Mouse (Mus musculus) embryonic facial prominence, embryonic 11.5 days (tissue): ENCODE measurements around the gene Atg7. TPM values are rescaled to one million over a fixed set of nuclear protein-coding genes. Genes with fewer than 3 reads are reported as not detected.

Experiments used
- ATAC-seq: fragments of 200-750 bp; cut with Nextera tagmentation; replicated peaks from 2 replicates; pipeline ENCODE4 v1.8.0; 2017; ENCODE audit warnings: low read depth; ENCODE audit not compliant: insufficient number of reproducible peaks, low FRiP score, low TSS enrichment
- DNase-seq: peaks from one replicate; pipeline ENCODE4 v3.0.0-alpha.2; 2015; ENCODE audit warnings: low spot score
- H3K27ac ChIP-seq: fragments of 300-500 bp; sonication (generic); replicated peaks from 2 replicates; pipeline ENCODE4 v1.5.1; 2014; ENCODE audit warnings: mild to moderate bottlenecking, low read depth, low read length, control low read depth
- H3K27me3 ChIP-seq: fragments of 300-500 bp; sonication (generic); 2 replicates; pipeline ENCODE4 v1.6.1; 2014; ENCODE audit warnings: mild to moderate bottlenecking, low read length, moderate library complexity, mixed read lengths; ENCODE audit not compliant: control insufficient read depth, insufficient read depth
- H3K36me3 ChIP-seq: fragments of 300-500 bp; sonication (generic); replicated peaks from 2 replicates; pipeline ENCODE4 v1.6.1; 2014; ENCODE audit warnings: low read depth, mild to moderate bottlenecking, low read length, moderate library complexity, mixed read lengths; ENCODE audit not compliant: control insufficient read depth, insufficient read depth
- H3K4me1 ChIP-seq: fragments of 300-500 bp; sonication (generic); 2 replicates; pipeline ENCODE4 v1.6.1; 2014; ENCODE audit warnings: low read length, mixed read lengths; ENCODE audit not compliant: control insufficient read depth, insufficient read depth
- H3K4me2 ChIP-seq: fragments of 300-500 bp; sonication (generic); 2 replicates; pipeline ENCODE4 v1.6.1; 2014; ENCODE audit warnings: low read depth, mild to moderate bottlenecking, control low read depth, low read length, moderate library complexity
- H3K4me3 ChIP-seq: fragments of 300-500 bp; sonication (generic); 2 replicates; pipeline ENCODE4 v1.5.1; 2014; ENCODE audit warnings: low read depth, low read length, control low read depth
- H3K9ac ChIP-seq: fragments of 300-500 bp; sonication (generic); replicated peaks from 2 replicates; pipeline ENCODE4 v1.6.1; 2014; ENCODE audit warnings: mild to moderate bottlenecking, control low read depth, low read length
- H3K9me3 ChIP-seq: fragments of 300-500 bp; sonication (generic); replicated peaks from 2 replicates; pipeline ENCODE4 v1.6.1; 2016; ENCODE audit warnings: mild to moderate bottlenecking, low read length, inconsistent platforms, mixed read lengths; ENCODE audit not compliant: control insufficient read depth
- whole genome bisulfite sequencing: fragments of 180-500 bp; shearing (Covaris S2); extraction: QIAGEN DNeasy Blood & Tissue Kit; methylation state at CpG from one replicate; pipeline ENCODE4 v1.1.7; 2014; 5-methylcytosine and 5-hydroxymethylcytosine counted together
- polyA plus RNA-seq: library from polyadenylated mRNA; unstranded; fragments of >200 nt; fragmentation: Nextera tagmentation; extraction: Ambion mirVana; gene quantifications from 2 replicates; pipeline ENCODE4 v1.2.1, GENCODE M21; 2014

Atg7 gene
- polyA plus RNA-seq, 1 experiment from 2014 or later: 14.6 TPM

DNA sequence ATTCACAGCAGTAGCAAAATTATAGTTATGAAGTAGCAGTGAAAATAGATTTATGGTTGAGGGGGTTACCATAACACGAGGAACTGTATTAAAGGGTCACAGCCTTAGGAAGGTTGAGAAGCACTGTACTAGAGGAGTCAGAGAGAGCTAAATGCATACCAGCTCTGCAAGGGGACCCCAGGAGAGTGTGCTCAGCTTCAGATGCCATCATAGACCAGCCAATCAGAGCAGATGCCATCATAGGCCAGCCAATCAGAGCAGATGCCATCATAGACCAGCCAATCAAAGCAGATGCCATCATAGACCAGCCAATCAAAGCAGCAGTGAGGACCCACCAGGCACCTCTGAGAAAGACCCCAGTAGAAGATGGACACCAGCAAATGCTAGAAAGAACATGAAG, 192.9 kb downstream of the Atg7 start:
- DNase-seq (no peak), ATAC-seq (no peak)
- H3K27me3 ChIP-seq: no peaks in the 10 kb centered on the region
- no peaks in the 10 kb centered on the region for H3K36me3 ChIP-seq
- H3K4me2 ChIP-seq: no peak overlapping the region
- WGBS: 93% methylated on average over 1 of the region's 1 CpGs
- no peak overlapping the region for H3K27ac ChIP-seq
- no peaks in the 10 kb centered on the region; the same call in 1 of the 2 replicates for H3K4me1 ChIP-seq
- H3K9me3 ChIP-seq: no peaks in the 10 kb centered on the region
- H3K4me3 ChIP-seq: no peak overlapping the region
- H3K9ac ChIP-seq: no peak overlapping the region

DNA sequence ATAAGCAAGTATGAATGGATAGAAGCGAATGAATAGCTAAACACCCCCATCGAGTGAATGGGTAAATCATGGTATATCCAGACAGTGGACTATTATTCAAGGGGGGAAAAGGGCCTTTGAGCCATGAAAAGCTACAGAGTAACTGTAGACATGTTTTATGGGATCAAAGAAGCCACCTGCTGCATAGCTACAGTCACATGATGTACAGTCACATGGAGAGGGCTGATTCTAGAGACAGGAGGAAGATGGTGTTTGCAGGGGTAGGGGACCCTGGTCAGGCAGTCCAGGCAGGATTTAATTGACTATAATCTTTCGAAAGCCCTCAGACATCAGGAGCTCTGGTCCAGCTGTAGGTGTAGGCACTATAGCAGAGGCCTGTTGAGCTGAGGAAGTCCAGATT, 193.5 kb downstream of the Atg7 start:
- no peak overlapping the region for H3K4me2 ChIP-seq
- H3K27ac ChIP-seq: no peak overlapping the region
- no peaks in the 10 kb centered on the region for H3K9me3 ChIP-seq
- H3K4me1 ChIP-seq: no peaks in the 10 kb centered on the region; the same call in 1 of the 2 replicates
- H3K27me3 ChIP-seq: no peaks in the 10 kb centered on the region
- 84% methylated on average over 3 of the region's 3 CpGs for WGBS
- no peaks in the 10 kb centered on the region for H3K36me3 ChIP-seq
- H3K9ac ChIP-seq: no peak overlapping the region
- ATAC-seq: no peak
- H3K4me3 ChIP-seq: no peak overlapping the region
- no peak for DNase-seq

DNA sequence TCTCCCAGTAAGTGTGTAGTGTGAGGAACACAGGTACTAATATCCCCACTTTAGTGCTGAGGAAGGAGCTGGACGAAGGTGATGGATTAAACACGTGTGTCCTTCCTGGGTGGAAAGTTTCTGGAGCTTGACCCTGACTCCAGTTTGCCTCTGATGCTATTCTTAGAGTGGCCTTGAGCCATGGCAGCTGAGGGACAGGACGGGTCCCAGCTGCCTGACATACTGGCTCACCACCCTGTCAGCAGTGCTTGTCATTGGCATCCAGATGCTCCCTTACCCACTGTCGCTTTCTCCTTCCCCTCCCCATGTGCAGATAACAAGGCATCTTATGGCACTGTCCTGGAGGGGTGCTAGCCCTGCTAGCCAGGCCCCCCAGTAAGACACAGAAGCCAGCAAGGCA, 196.0 kb downstream of the Atg7 start:
- 85% methylated on average over 4 of the region's 4 CpGs for WGBS
- Histone ChIP-seq H3K36me3 (no peaks in the 10 kb centered on the region), H3K4me3 (no peak overlapping the region), H3K4me1 (no peaks in the 10 kb centered on the region), H3K27me3 (no peaks in the 10 kb centered on the region), H3K4me2 (no peak overlapping the region), H3K27ac (no peak overlapping the region), H3K9me3 (no peaks in the 10 kb centered on the region), H3K9ac (no peak overlapping the region)
- no peak for DNase-seq
- ATAC-seq: no peak

DNA sequence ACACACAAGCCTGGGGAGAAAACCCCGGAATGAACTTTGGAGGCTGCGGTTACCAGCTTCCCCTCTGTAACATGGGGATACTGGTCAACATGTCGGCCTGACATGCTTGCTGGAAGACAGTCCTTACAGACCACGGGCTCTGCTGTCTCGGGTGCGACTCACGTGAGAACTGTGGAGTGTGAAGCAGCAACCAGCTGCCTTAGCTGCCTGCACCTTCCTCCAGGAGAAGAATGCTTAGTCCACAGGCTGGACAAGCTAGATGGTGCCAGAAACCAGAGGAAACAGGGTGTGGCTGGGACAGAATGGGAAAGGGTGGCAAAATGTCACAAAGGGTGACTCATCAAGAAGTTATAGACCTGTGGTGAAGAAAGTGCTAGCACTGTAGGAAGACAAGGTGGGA, 197.1 kb downstream of the Atg7 start:
- no peak for ATAC-seq
- Histone ChIP-seq H3K27ac (no peak overlapping the region), H3K9ac (no peak overlapping the region), H3K36me3 (no peaks in the 10 kb centered on the region), H3K4me3 (no peak overlapping the region), H3K4me2 (no peak overlapping the region), H3K4me1 (no peaks in the 10 kb centered on the region), H3K9me3 (no peaks in the 10 kb centered on the region), H3K27me3 (no peaks in the 10 kb centered on the region)
- WGBS: 89% methylated on average over 7 of the region's 7 CpGs
- no peak for DNase-seq

DNA sequence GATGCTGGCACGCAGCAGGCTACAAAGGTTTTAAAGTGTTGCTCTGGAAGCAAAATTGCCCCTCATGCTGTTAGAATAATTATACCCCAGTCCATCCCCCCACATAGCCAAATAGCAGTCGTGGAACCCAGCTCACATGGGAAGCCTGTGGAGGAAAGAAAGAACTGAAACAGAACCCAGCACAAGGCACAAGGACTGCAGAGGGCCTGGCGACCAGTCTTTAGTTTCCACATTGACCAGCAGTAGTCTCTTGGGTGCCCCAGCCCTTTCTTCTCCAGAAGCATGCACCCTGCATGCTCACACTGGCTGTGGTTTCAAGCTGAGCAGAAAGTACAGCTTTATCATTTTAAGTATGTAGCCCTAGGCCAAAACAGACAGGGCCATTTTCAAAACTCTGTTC, 199.2 kb downstream of the Atg7 start:
- H3K4me2 ChIP-seq: no peak overlapping the region
- peaks cover 3% of the 10 kb centered on the region; the same call in 1 of the 2 replicates for H3K4me1 ChIP-seq
- H3K9me3 ChIP-seq: no peaks in the 10 kb centered on the region
- WGBS: 67% methylated on average over 3 of the region's 3 CpGs
- no peaks in the 10 kb centered on the region for H3K36me3 ChIP-seq
- DNase-seq (no peak), ATAC-seq (no peak)
- 0 out of 2 replicates have a peak overlapping the region, but pooled peaks have one; percentile 2 for H3K9ac ChIP-seq
- no peak overlapping the region for H3K27ac ChIP-seq
- H3K27me3 ChIP-seq: no peaks in the 10 kb centered on the region
- H3K4me3 ChIP-seq: no peak overlapping the region

DNA sequence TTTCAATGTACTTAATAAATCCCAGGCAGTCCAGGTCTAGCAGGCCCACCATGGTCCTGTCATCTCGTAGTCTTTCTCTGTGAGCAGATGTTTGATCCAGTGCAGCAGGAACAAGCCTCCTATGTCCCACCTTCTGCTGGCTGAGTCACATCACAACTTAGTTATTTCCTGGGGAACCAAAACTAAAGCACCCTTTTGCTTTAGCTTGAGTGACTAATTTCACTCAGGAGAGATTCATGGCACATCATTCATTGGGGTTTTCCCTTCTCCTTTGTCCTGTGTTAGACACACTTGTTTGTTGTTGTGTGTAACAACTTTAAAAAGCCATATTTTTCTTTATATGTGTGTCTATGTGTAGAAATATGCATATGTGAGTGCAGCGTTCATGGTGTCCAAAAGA, 200.0 kb downstream of the Atg7 start:
- Histone ChIP-seq H3K27me3 (no peaks in the 10 kb centered on the region), H3K4me3 (no peak overlapping the region), H3K9me3 (no peaks in the 10 kb centered on the region), H3K36me3 (no peaks in the 10 kb centered on the region), H3K4me1 (peaks cover 3% of the 10 kb centered on the region; the same call in 1 of the 2 replicates), H3K9ac (no peak overlapping the region), H3K27ac (no peak overlapping the region), H3K4me2 (no peak overlapping the region)
- no peak for ATAC-seq
- DNase-seq: no peak
- WGBS: 88% methylated on average over 2 of the region's 2 CpGs

DNA sequence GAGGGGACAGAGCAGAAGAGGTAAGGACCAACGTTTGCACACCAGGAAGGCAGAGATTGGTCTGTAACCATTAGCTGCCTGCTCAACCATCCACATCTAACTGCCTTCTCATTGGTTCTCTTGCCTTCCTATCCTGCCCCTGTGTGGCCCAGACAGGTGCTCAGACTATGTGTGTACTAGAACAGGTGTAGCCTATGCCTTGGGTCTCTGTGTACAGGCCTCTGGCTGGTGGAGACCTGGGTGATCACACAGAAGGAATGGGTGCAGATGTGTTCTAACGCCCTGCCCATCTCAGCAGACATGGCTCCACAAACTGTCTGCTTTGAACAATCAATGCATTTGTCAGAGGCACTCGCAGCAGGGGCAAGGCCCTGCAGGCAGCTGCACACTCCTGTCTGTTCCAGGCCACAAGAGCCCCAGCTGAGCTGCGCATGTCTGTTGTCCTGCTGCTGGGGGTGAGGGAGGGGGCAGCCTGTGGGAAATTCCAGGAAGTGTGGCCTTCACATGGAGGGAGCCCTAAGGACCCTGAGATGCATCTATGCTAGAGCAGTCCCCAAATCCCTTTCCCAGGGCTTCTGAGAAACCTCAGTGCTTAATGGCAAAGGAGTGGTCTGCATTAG, 203.4 kb downstream of the Atg7 start:
- H3K4me1 ChIP-seq: peaks cover 3% of the 10 kb centered on the region; the same call in 1 of the 2 replicates
- H3K27me3 ChIP-seq: no peaks in the 10 kb centered on the region
- WGBS: 20% methylated on average over 4 of the region's 4 CpGs
- H3K9ac ChIP-seq: 0 out of 2 replicates have a peak overlapping the region, but pooled peaks have one; percentile 4
- ATAC-seq: no peak
- H3K4me2 ChIP-seq: no peak overlapping the region
- H3K9me3 ChIP-seq: no peaks in the 10 kb centered on the region
- no peaks in the 10 kb centered on the region for H3K36me3 ChIP-seq
- H3K4me3 ChIP-seq: no peak overlapping the region
- no peak for DNase-seq
- H3K27ac ChIP-seq: no peak overlapping the region; the same call in 1 of the 2 replicates

DNA sequence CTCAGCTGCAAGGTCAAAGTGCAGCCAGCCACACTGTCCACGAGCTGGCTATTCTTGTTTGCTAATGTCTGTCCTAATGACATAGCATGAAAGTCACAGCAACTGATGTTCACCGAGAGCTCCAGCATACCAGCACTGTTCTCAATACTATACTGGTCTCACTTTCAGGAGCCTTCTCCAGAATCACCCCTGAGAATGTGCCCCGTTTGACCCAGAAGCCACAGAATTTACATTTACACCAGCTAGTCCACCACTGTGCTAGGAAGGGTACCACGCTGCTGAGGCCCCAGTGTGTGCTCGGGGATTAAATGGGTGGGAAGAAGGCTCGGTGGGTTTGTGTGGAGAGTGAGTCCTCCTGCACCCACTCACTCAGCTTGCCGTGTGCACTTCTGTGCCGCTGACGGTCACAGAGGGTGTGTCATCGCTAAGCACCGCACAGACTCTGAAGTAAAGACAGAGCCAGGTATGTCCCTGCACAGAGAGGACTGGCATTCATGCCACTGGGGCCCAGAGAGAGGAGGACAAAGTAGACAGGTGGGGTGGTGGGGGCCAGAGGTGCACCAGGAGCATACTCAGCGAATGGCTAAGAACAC, 204.8 kb downstream of the Atg7 start:
- ATAC-seq (no peak), DNase-seq (no peak)
- no peak overlapping the region for H3K4me2 ChIP-seq
- no peak overlapping the region for H3K27ac ChIP-seq
- no peak overlapping the region for H3K4me3 ChIP-seq
- 78% methylated on average over 12 of the region's 12 CpGs for WGBS
- no peaks in the 10 kb centered on the region for H3K9me3 ChIP-seq
- peaks cover 3% of the 10 kb centered on the region; the same call in 1 of the 2 replicates for H3K4me1 ChIP-seq
- H3K36me3 ChIP-seq: no peaks in the 10 kb centered on the region
- H3K27me3 ChIP-seq: no peaks in the 10 kb centered on the region
- no peak overlapping the region for H3K9ac ChIP-seq
